Mouse (Mus musculus) adrenal gland (tissue): ENCODE results near the gene M6pr.

ENCODE experiments used
- intact Hi-C: fragments of 180-260 bp; cut with DNase I; formaldehyde crosslinking; loops from one replicate; pipeline ENCODE4 v1.15.1; 2025

The M6pr gene

GRCm38 (mm10) chr6:122297279-122298222 is 11.0 kb upstream of the M6pr start:
- intact Hi-C loops, result no loop called here

GRCm38 (mm10) chr6:122298223-122298609 is 10.3 kb upstream of the M6pr start:
- intact Hi-C loops, result no loop called here

GRCm38 (mm10) chr6:122299621-122300133 is 8.8 kb upstream of the M6pr start:
- intact Hi-C loops, result loop anchor here (5.0 kb wide), 1 partner anchor 742 kb away; no protein-coding TSS in a partner anchor

- intact Hi-C loops, result loop anchor here (5.0 kb wide), 1 partner anchor 745 kb away; no protein-coding TSS in a partner anchor
Measured at GRCm38 (mm10) chr6:122302121-122302520, 6.4 kb upstream of the M6pr start.

- intact Hi-C loops, result loop anchor here (5.0 kb wide), 1 partner anchor 745 kb away; no protein-coding TSS in a partner anchor
Measured at GRCm38 (mm10) chr6:122302661-122303060, 5.9 kb upstream of the M6pr start.

- intact Hi-C loops, result loop anchor here (5.0 kb wide), 1 partner anchor 746 kb away; no protein-coding TSS in a partner anchor
Measured at GRCm38 (mm10) chr6:122303526-122303925, 5.0 kb upstream of the M6pr start.

- intact Hi-C loops, result loop anchor here (5.0 kb wide), 1 partner anchor 747 kb away; no protein-coding TSS in a partner anchor
Measured at GRCm38 (mm10) chr6:122304355-122304754, 4.2 kb upstream of the M6pr start.

- intact Hi-C loops, result loop anchor here (5.0 kb wide), 1 partner anchor 748 kb away; no protein-coding TSS in a partner anchor
Measured at GRCm38 (mm10) chr6:122304790-122305555, 3.5 kb upstream of the M6pr start.

- intact Hi-C loops, result loop anchor here (2.0 kb wide), 1 partner anchor 48 kb away; no protein-coding TSS in a partner anchor
Measured at GRCm38 (mm10) chr6:122306707-122307106, 1.8 kb upstream of the M6pr start.

- intact Hi-C loops, result no loop called here
Measured at GRCm38 (mm10) chr6:122308136-122308504, 400 bp upstream of the M6pr start.

- intact Hi-C loops, result no loop called here
Measured at GRCm38 (mm10) chr6:122309446-122309960, 983 bp downstream of the M6pr start.

GRCm38 (mm10) chr6:122310187-122310820 is 1.8 kb downstream of the M6pr start:
- intact Hi-C loops, result no loop called here

- intact Hi-C loops, result no loop called here
Measured at GRCm38 (mm10) chr6:122318726-122319125, 10.2 kb downstream of the M6pr start.

- intact Hi-C loops, result no loop called here
Measured at GRCm38 (mm10) chr6:122325361-122325975, 16.9 kb downstream of the M6pr start.

GRCm38 (mm10) chr6:122333081-122333612 is 24.6 kb downstream of the M6pr start:
- intact Hi-C loops, result no loop called here

GRCm38 (mm10) chr6:122334786-122335340 is 26.3 kb downstream of the M6pr start:
- intact Hi-C loops, result no loop called here

- intact Hi-C loops, result no loop called here
Measured at GRCm38 (mm10) chr6:122337546-122337945, 29.0 kb downstream of the M6pr start.

- intact Hi-C loops, result no loop called here
Measured at GRCm38 (mm10) chr6:122339047-122339647, 30.6 kb downstream of the M6pr start.

GRCm38 (mm10) chr6:122339648-122340341 is 31.3 kb downstream of the M6pr start:
- intact Hi-C loops, result no loop called here
